ENCODE assay signal across 10 mouse cellular contexts in the genomic region with DNA sequence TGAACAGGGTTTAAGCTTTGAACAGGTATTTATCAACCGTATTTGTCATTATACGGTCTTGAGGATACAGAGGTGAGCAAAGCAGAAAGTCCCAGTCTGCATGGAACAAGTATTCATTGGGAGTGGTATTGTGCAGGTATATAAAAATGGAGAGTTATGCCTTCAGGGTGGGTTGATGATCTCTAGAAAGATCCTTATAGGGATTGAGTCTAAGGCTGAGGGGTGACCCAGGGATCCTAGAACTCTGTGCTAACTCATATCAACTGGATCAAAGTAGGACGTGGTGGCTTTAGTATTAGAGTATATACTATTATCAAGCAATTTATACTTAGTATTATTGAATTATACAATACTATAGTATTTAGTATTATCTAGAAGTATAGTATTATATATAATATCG.
DNase-seq lines count a peak whose midpoint lies in the region; ATAC-seq and TF ChIP-seq lines count a peak whose summit lies in the region.
"Had no signal": no experiment of that assay in that cellular context is flagged by ENCODE, and none has a peak within 500 bp of the region (broad histone marks: within the 10 kb centered on the region; RNA-seq: fewer than 3 reads in every experiment).

No protein-coding gene starts in this region.

- no peak overlapping the region for H3K4me3 ChIP-seq in kidney, embryonic 14.5 days (ENCODE audit: low read length)
- H3K4me3 ChIP-seq in kidney, adult 2 months (ENCODE audit: insufficient read depth, low read depth, low read length): no peak overlapping the region
- no peak overlapping the region for H3K4me3 ChIP-seq in forebrain, embryonic 13.5 days
- no peak overlapping the region for H3K4me3 ChIP-seq in intestine, embryonic 14.5 days (ENCODE audit: low read depth, low read length)
- H3K4me3 ChIP-seq in midbrain, postnatal 0 days (ENCODE audit: low read depth, low read length): no peak overlapping the region

- H3K9ac ChIP-seq in kidney, embryonic 14.5 days (ENCODE audit: low read depth, low read length): no peak overlapping the region
- no peak overlapping the region for H3K9ac ChIP-seq in forebrain, embryonic 13.5 days
- H3K9ac ChIP-seq in intestine, embryonic 14.5 days (ENCODE audit: low read length): no peak overlapping the region
- no peak overlapping the region for H3K9ac ChIP-seq in midbrain, postnatal 0 days (replicated peaks; ENCODE audit: low read length, poor library complexity, severe bottlenecking)

- no peak for TF ChIP-seq POLR2A in kidney, adult 2 months (IDR thresholded peaks at IDR 0.05; ENCODE audit: low read depth, low read length)

- 0 out of 2 replicates have a peak overlapping the region, but pooled peaks have one; percentile 39 for H3K4me2 ChIP-seq in kidney, embryonic 14.5 days (replicated peaks; ENCODE audit: low read depth, low read length)
- H3K4me2 ChIP-seq in forebrain, embryonic 13.5 days: peak overlapping the region; percentile 59; the same call in 1 of the 2 replicates
- H3K4me2 ChIP-seq in intestine, embryonic 14.5 days (ENCODE audit: low read length): peak overlapping the region; percentile 50; the same call in 1 of the 2 replicates
- peak overlapping the region; percentile 49; the same call in 1 of the 2 replicates for H3K4me2 ChIP-seq in midbrain, postnatal 0 days (ENCODE audit: low read depth, low read length, poor library complexity, severe bottlenecking)

- H3K4me1 ChIP-seq in kidney, embryonic 14.5 days (ENCODE audit: control insufficient read depth, insufficient read depth, low read length): no peaks in the 10 kb centered on the region
- H3K4me1 ChIP-seq in kidney, adult 2 months (ENCODE audit: control insufficient read depth, insufficient read depth, low read length): no peaks in the 10 kb centered on the region
- H3K4me1 ChIP-seq in forebrain, embryonic 13.5 days: peaks cover 10% of the 10 kb centered on the region
- 0 out of 2 replicates have a peak, but pooled peaks cover 3% of the 10 kb centered on the region for H3K4me1 ChIP-seq in intestine, embryonic 14.5 days (replicated peaks; ENCODE audit: control insufficient read depth, insufficient read depth, low read length)
- no peaks in the 10 kb centered on the region; the same call in 1 of the 2 replicates for H3K4me1 ChIP-seq in midbrain, postnatal 0 days (ENCODE audit: insufficient read depth, low read length)

- H3K9me3 ChIP-seq in kidney, embryonic 14.5 days (ENCODE audit: control insufficient read depth, low read length): no peaks in the 10 kb centered on the region
- no peaks in the 10 kb centered on the region for H3K9me3 ChIP-seq in forebrain, embryonic 13.5 days (replicated peaks)
- H3K9me3 ChIP-seq in intestine, embryonic 14.5 days (ENCODE audit: control insufficient read depth, low read length): no peaks in the 10 kb centered on the region
- H3K9me3 ChIP-seq in midbrain, postnatal 0 days (ENCODE audit: low read length): no peaks in the 10 kb centered on the region

- DNase-seq in kidney, adult 2 months: no peak
- no peak for DNase-seq in intestine, embryonic 14.5 days (ENCODE audit: low spot score)
- DNase-seq in midbrain, postnatal 0 days (ENCODE audit: low spot score): no peak
- DNase-seq in lung, postnatal 25 days (ENCODE audit: low spot score): no peak
- DNase-seq in right cerebral cortex, adult 18-20 months: no peak
- DNase-seq: kidney, postnatal 14 days; lung, adult 2 months had no signal

- 90% methylated on average over 4 of the region's 4 CpGs for WGBS in kidney, embryonic 14.5 days
- WGBS in kidney, adult 2 months: 92% methylated on average over 4 of the region's 4 CpGs
- WGBS in forebrain, embryonic 13.5 days: 80% methylated on average over 4 of the region's 4 CpGs
- 88% methylated on average over 4 of the region's 4 CpGs for WGBS in intestine, embryonic 14.5 days
- 67% methylated on average over 4 of the region's 4 CpGs for WGBS in midbrain, postnatal 0 days

- H3K27me3 ChIP-seq in kidney, embryonic 14.5 days (ENCODE audit: control insufficient read depth, insufficient read depth, low read length): no peaks in the 10 kb centered on the region
- H3K27me3 ChIP-seq in kidney, adult 2 months (replicated peaks; ENCODE audit: control insufficient read depth, insufficient read depth, low read length): no peaks in the 10 kb centered on the region
- no peaks in the 10 kb centered on the region for H3K27me3 ChIP-seq in forebrain, embryonic 13.5 days
- no peaks in the 10 kb centered on the region for H3K27me3 ChIP-seq in intestine, embryonic 14.5 days (replicated peaks; ENCODE audit: control insufficient read depth, insufficient read depth, low read length)
- H3K27me3 ChIP-seq in midbrain, postnatal 0 days (ENCODE audit: insufficient read depth, low read length): no peaks in the 10 kb centered on the region

- TF ChIP-seq CTCF in kidney, adult 2 months (conservative IDR thresholded peaks at IDR 0.05; ENCODE audit: insufficient read depth, insufficient read length, low read depth, low read length): no peak
- no peak for TF ChIP-seq CTCF in midbrain, postnatal 0 days (IDR thresholded peaks at IDR 0.05)

- no peaks in the 10 kb centered on the region for H3K36me3 ChIP-seq in kidney, embryonic 14.5 days (ENCODE audit: control insufficient read depth, insufficient read depth, low read length)
- H3K36me3 ChIP-seq in kidney, adult 2 months (ENCODE audit: control insufficient read depth, insufficient read depth, low read length): no peaks in the 10 kb centered on the region
- no peaks in the 10 kb centered on the region for H3K36me3 ChIP-seq in forebrain, embryonic 13.5 days (ENCODE audit: poor library complexity, severe bottlenecking)
- H3K36me3 ChIP-seq in intestine, embryonic 14.5 days (ENCODE audit: control insufficient read depth, insufficient read depth, low read length): no peaks in the 10 kb centered on the region
- no peaks in the 10 kb centered on the region for H3K36me3 ChIP-seq in midbrain, postnatal 0 days (ENCODE audit: insufficient read depth, low read length)

- no peak overlapping the region for H3K27ac ChIP-seq in kidney, embryonic 14.5 days (ENCODE audit: low read depth, low read length)
- H3K27ac ChIP-seq in kidney, adult 2 months (ENCODE audit: insufficient read depth, low read depth, low read length): no peak overlapping the region
- H3K27ac ChIP-seq in forebrain, embryonic 13.5 days: peak overlapping the region; percentile 25; the same call in 1 of the 2 replicates
- no peak overlapping the region for H3K27ac ChIP-seq in intestine, embryonic 14.5 days (ENCODE audit: low read depth)
- peak overlapping the region; percentile 38; the same call in 1 of the 2 replicates for H3K27ac ChIP-seq in midbrain, postnatal 0 days (ENCODE audit: low read depth, low read length)

- no peak for ATAC-seq in kidney, embryonic 14.5 days (ENCODE audit: low FRiP score, low TSS enrichment)
- peak; percentile 31 for ATAC-seq in forebrain, embryonic 13.5 days
- no peak for ATAC-seq in intestine, embryonic 14.5 days (replicated peaks; ENCODE audit: low FRiP score, low TSS enrichment, low read depth)
- ATAC-seq in midbrain, postnatal 0 days (ENCODE audit: low FRiP score): peak; percentile 32; the same call in 1 of the 2 replicates
- no peak for ATAC-seq in frontal cortex, adult (ENCODE audit: low TSS enrichment)

Comparison
In these comparisons a context has a peak if more than half of its experiments do, and no peak if none do; other contexts are left out.
1. ATAC-seq: peak in forebrain, embryonic 13.5 days (single experiment) and midbrain, postnatal 0 days (single experiment); none in kidney, embryonic 14.5 days (single experiment), intestine, embryonic 14.5 days (single experiment) and frontal cortex, adult (single experiment).
2. H3K27ac ChIP-seq: peak in forebrain, embryonic 13.5 days (single experiment) and midbrain, postnatal 0 days (single experiment); none in kidney, embryonic 14.5 days (single experiment), kidney, adult 2 months (single experiment) and intestine, embryonic 14.5 days (single experiment).
3. Peak in every context shown above with its lines, with median percentiles within 50 percentile points of each other: H3K4me2 ChIP-seq.